Comparison of ENCODE assay signal across 14 mouse cellular contexts in genomic region chr19:18692768-18693167, GRCm38 (mm10).
"Had no signal": no experiment of that assay in that cellular context is flagged by ENCODE, and none has a peak within 500 bp of the region (broad histone marks: within the 10 kb centered on the region; RNA-seq: fewer than 3 reads in every experiment).

No protein-coding gene starts in this region.

- H3K4me3 ChIP-seq: kidney, embryonic 15.5 days; limb, embryonic 15.5 days; lung, embryonic 15.5 days; midbrain, embryonic 13.5 days; neural tube, embryonic 15.5 days had no signal

- DNase-seq: kidney, adult 2 months; kidney, postnatal 25 days; layer of hippocampus, postnatal 36 days; lung, postnatal 14 days; right cerebral cortex, adult 18-20 months; right cerebral cortex, postnatal 25 days; thymus, adult 2 months; thymus, postnatal 25 days had no signal

- H3K4me1 ChIP-seq: kidney, embryonic 15.5 days; limb, embryonic 15.5 days; lung, embryonic 15.5 days; midbrain, embryonic 13.5 days; neural tube, embryonic 15.5 days had no signal

- H3K4me2 ChIP-seq: kidney, embryonic 15.5 days; limb, embryonic 15.5 days; lung, embryonic 15.5 days; midbrain, embryonic 13.5 days; neural tube, embryonic 15.5 days had no signal

- H3K27ac ChIP-seq: kidney, embryonic 15.5 days; limb, embryonic 15.5 days; lung, embryonic 15.5 days; midbrain, embryonic 13.5 days; neural tube, embryonic 15.5 days had no signal

- H3K9ac ChIP-seq: kidney, embryonic 15.5 days; limb, embryonic 15.5 days; lung, embryonic 15.5 days; midbrain, embryonic 13.5 days; neural tube, embryonic 15.5 days had no signal

- H3K27me3 ChIP-seq: kidney, embryonic 15.5 days; limb, embryonic 15.5 days; lung, embryonic 15.5 days; midbrain, embryonic 13.5 days; neural tube, embryonic 15.5 days had no signal

- ATAC-seq: intestine, embryonic 16.5 days; midbrain, embryonic 13.5 days had no signal

- H3K9me3 ChIP-seq: kidney, embryonic 15.5 days; limb, embryonic 15.5 days; lung, embryonic 15.5 days; midbrain, embryonic 13.5 days; neural tube, embryonic 15.5 days had no signal
